Mouse (Mus musculus) midbrain, embryonic 16.5 days (tissue): ENCODE measurements at regions not wholly inside any gene's neighbourhood (a gene's known extent, or its start where the extent isn't known, plus 50 kb on each side); places are given as distances from the start of the nearest gene placed in this dataset.
A peak's percentile ranks its signal among the peaks of the same experiment; 100 is the strongest.

ENCODE experiments used
- ATAC-seq: fragments of 200-750 bp; cut with Nextera tagmentation; 2 replicates; pipeline ENCODE4 v1.8.0; 2017; ENCODE audit warnings: moderate TSS enrichment
- H3K27ac ChIP-seq: fragments of 300-500 bp; sonication (generic); 2 replicates; pipeline ENCODE4 v1.5.1; 2014; ENCODE audit warnings: mild to moderate bottlenecking, low read length, mixed read lengths
- H3K27me3 ChIP-seq: fragments of 300-500 bp; sonication (generic); 2 replicates; pipeline ENCODE4 v1.6.1; 2014; ENCODE audit warnings: low read depth, low read length, mixed read lengths; ENCODE audit not compliant: control insufficient read depth, insufficient read depth
- H3K36me3 ChIP-seq: fragments of 300-500 bp; sonication (generic); 2 replicates; pipeline ENCODE4 v1.6.1; 2014; ENCODE audit warnings: mild to moderate bottlenecking, low read length, moderate library complexity, mixed read lengths; ENCODE audit not compliant: control insufficient read depth, insufficient read depth
- H3K4me1 ChIP-seq: fragments of 300-500 bp; sonication (generic); 2 replicates; pipeline ENCODE4 v1.6.1; 2014; ENCODE audit warnings: mild to moderate bottlenecking, low read length, mixed read lengths; ENCODE audit not compliant: control insufficient read depth, insufficient read depth
- H3K4me2 ChIP-seq: fragments of 300-500 bp; sonication (generic); 2 replicates; pipeline ENCODE4 v1.6.1; 2014; ENCODE audit warnings: mild to moderate bottlenecking, low read length, mixed read lengths
- H3K4me3 ChIP-seq: fragments of 300-500 bp; sonication (generic); 2 replicates; pipeline ENCODE4 v1.5.1; 2014; ENCODE audit warnings: low read depth, mild to moderate bottlenecking, low read length, moderate library complexity, mixed read lengths
- H3K9ac ChIP-seq: fragments of 300-500 bp; sonication (generic); 2 replicates; pipeline ENCODE4 v1.6.1; 2014; ENCODE audit warnings: low read depth, low read length, mixed read lengths
- H3K9me3 ChIP-seq: fragments of 300-500 bp; sonication (generic); replicated peaks from 2 replicates; pipeline ENCODE4 v1.6.1; 2014; ENCODE audit warnings: mild to moderate bottlenecking, low read length, mixed read lengths; ENCODE audit not compliant: control insufficient read depth, poor library complexity, severe bottlenecking
- WGBS: fragments of 180-500 bp; shearing (Covaris S2); extraction: QIAGEN DNeasy Blood & Tissue Kit; methylation state at CpG from one replicate; pipeline ENCODE4 v1.1.7; 2014; 5-methylcytosine and 5-hydroxymethylcytosine counted together

DNA sequence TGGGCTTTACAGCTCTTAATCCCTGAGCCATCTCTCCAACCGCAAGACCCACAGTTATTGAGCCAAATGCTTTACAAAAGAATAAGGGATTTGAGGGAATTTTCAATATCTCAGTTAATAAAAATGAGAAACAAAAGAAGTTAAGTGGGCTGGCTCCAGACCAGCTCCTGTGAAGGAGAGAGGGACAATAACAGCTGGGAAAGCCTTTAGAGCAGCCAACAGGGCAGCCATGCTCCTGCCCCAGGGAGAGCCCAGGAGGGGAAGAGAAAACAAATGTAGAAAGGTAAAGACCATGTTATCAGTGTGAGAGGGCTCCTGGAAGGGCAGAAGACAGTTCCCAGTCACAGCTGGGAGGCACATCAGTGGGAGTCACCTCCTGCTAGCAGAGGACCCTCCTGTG, 257.8 kb downstream of the Insig2 start:
- ATAC-seq: no peak
- 50% methylated on average over 1 of the region's 1 CpGs for WGBS

GRCm38 (mm10) chr1:121082839-121083238, 249.6 kb downstream of the Insig2 start:
- H3K27me3 ChIP-seq: no peaks in the 10 kb centered on the region
- no peaks in the 10 kb centered on the region for H3K36me3 ChIP-seq
- ATAC-seq: peak; percentile 49; the same call in 1 of the 2 replicates
- H3K27ac ChIP-seq: peak overlapping the region; percentile 54
- H3K4me1 ChIP-seq: peaks cover 8% of the 10 kb centered on the region
- H3K9ac ChIP-seq: no peak overlapping the region
- WGBS: 17% methylated on average over 5 of the region's 5 CpGs
- no peaks in the 10 kb centered on the region for H3K9me3 ChIP-seq
- H3K4me2 ChIP-seq: 0 out of 2 replicates have a peak overlapping the region, but pooled peaks have one; percentile 6
- no peak overlapping the region for H3K4me3 ChIP-seq

More for the DNA sequence above, 257.8 kb downstream of the Insig2 start:
- no peaks in the 10 kb centered on the region for H3K4me1 ChIP-seq
- no peaks in the 10 kb centered on the region for H3K36me3 ChIP-seq
- no peak overlapping the region for H3K9ac ChIP-seq
- H3K27ac ChIP-seq: no peak overlapping the region
- H3K4me3 ChIP-seq: no peak overlapping the region
- no peaks in the 10 kb centered on the region for H3K9me3 ChIP-seq
- H3K27me3 ChIP-seq: no peaks in the 10 kb centered on the region
- no peak overlapping the region for H3K4me2 ChIP-seq

- H3K9me3 ChIP-seq: no peaks in the 10 kb centered on the region
- H3K4me3 ChIP-seq: no peak overlapping the region
- H3K36me3 ChIP-seq: no peaks in the 10 kb centered on the region
- H3K27me3 ChIP-seq: no peaks in the 10 kb centered on the region
- H3K4me2 ChIP-seq: no peak overlapping the region
- ATAC-seq: 0 out of 2 replicates have a peak, but pooled peaks have one; percentile 15
- no peak overlapping the region for H3K9ac ChIP-seq
- no peak overlapping the region for H3K27ac ChIP-seq
- peaks cover 8% of the 10 kb centered on the region for H3K4me1 ChIP-seq
- WGBS: 28% methylated on average over 2 of the region's 2 CpGs
These were observed 247.2 kb downstream of the Insig2 start for GRCm38 (mm10) chr1:121085101-121085727.

GRCm38 (mm10) chr1:121087124-121087887, 245.1 kb downstream of the Insig2 start:
- peaks cover 5% of the 10 kb centered on the region for H3K4me1 ChIP-seq
- H3K4me2 ChIP-seq: peak overlapping the region; percentile 8; the same call in 1 of the 2 replicates
- no peaks in the 10 kb centered on the region for H3K27me3 ChIP-seq
- no peaks in the 10 kb centered on the region for H3K36me3 ChIP-seq
- H3K27ac ChIP-seq: peak overlapping the region; percentile 23; the same call in 1 of the 2 replicates
- no peaks in the 10 kb centered on the region for H3K9me3 ChIP-seq
- H3K9ac ChIP-seq: no peak overlapping the region
- peak; percentile 67 for ATAC-seq
- H3K4me3 ChIP-seq: peak overlapping the region; percentile 9; the same call in 1 of the 2 replicates
- 11% methylated on average over 7 of the region's 7 CpGs for WGBS

- Histone ChIP-seq H3K4me2 (no peak overlapping the region), H3K36me3 (no peaks in the 10 kb centered on the region), H3K9me3 (no peaks in the 10 kb centered on the region), H3K4me3 (no peak overlapping the region), H3K9ac (no peak overlapping the region), H3K27ac (no peak overlapping the region), H3K27me3 (no peaks in the 10 kb centered on the region), H3K4me1 (no peaks in the 10 kb centered on the region; the same call in 1 of the 2 replicates)
- ATAC-seq: no peak
- 81% methylated on average over 4 of the region's 4 CpGs for WGBS
These were observed 241.8 kb downstream of the Insig2 start for GRCm38 (mm10) chr1:121090628-121091027.

DNA sequence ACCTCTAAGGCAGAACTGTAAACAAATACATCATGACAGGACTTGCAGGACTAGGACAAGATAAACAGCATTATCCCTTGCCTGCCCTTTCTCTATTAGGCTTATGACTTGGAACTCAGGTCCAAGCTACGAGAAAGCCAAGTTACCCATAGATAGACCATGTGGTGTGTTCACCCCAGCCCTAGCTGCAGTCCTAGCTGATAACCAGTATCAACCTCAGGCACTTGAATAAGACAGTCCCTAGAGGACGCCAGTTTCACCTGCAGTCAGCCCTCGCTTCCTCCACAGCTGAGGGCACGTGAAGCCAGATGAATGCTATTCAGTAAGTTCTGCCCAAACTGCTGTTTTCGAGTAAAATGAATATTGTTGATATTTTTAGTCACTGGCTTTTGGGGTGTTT, 239.5 kb downstream of the Insig2 start:
- no peak overlapping the region for H3K4me2 ChIP-seq
- H3K9me3 ChIP-seq: no peaks in the 10 kb centered on the region
- no peak overlapping the region for H3K9ac ChIP-seq
- H3K27ac ChIP-seq: no peak overlapping the region
- no peaks in the 10 kb centered on the region for H3K27me3 ChIP-seq
- no peak for ATAC-seq
- no peak overlapping the region for H3K4me3 ChIP-seq
- H3K36me3 ChIP-seq: no peaks in the 10 kb centered on the region
- H3K4me1 ChIP-seq: peaks cover 10% of the 10 kb centered on the region
- 76% methylated on average over 5 of the region's 5 CpGs for WGBS

DNA sequence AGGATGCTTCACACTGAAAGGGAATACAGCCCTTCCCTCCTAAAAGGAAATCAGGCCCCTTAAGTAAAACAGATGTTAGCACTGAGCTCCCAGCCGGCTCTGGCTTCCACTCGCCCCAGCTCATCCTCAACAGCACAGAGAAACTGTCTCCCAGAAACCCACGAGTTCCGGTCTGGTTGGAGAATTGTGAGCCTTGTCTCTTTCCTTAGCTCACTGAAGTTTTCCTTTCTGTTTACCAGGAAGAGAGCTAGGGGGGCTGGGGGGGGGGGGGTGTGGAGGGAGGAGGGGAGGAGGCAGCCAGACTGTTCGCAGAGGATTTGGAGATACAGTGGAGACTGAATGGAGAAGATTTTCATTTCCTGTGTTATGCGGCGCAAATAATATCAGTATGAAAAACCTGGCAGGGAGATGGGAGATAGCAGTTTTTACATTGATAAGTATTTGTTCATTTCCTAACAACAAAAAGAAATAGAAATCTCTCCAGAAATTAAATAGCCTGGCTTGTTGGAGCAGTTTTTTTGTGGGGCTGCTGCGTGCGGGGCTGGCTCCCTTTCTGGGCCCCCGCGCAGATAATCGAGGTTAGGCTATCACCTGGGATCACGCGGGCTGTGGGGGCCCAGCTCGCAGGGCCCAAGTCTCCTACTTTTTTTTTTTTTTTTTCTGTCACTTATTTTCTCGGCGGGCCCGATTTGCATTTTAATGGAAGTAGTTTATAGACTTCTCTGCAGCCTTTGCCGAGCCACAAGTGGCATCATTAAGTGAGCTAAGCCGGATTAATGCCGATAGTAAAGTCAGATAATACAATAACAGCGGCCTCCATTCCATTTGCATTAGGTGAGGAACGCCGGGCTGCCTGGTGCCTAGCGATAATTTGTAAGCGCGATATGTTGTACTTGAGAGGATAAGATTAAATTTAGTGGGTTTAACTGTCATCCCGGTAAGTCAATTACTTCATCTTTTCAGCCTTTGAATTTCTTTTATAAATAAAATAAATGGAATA, 235.5 kb downstream of the Insig2 start:
- Histone ChIP-seq H3K27ac (peak overlapping the region; percentile 17; the same call in 1 of the 2 replicates), H3K27me3 (peaks cover 4% of the 10 kb centered on the region; the same call in 1 of the 2 replicates), H3K36me3 (no peaks in the 10 kb centered on the region), H3K4me1 (peaks cover 11% of the 10 kb centered on the region), H3K4me3 (peak overlapping the region; percentile 35), H3K4me2 (peak overlapping the region; percentile 67), H3K9me3 (no peaks in the 10 kb centered on the region), H3K9ac (peak overlapping the region; percentile 45; the same call in 1 of the 2 replicates)
- peak; percentile 71 for ATAC-seq
- WGBS: 2% methylated on average over 28 of the region's 28 CpGs

GRCm38 (mm10) chr1:121111776-121112344, 220.5 kb downstream of the Insig2 start:
- H3K9ac ChIP-seq: no peak overlapping the region
- 35% methylated on average over 4 of the region's 4 CpGs for WGBS
- H3K4me2 ChIP-seq: no peak overlapping the region
- no peak overlapping the region for H3K4me3 ChIP-seq
- H3K9me3 ChIP-seq: no peaks in the 10 kb centered on the region
- no peaks in the 10 kb centered on the region for H3K27me3 ChIP-seq
- H3K27ac ChIP-seq: no peak overlapping the region
- H3K4me1 ChIP-seq: 0 out of 2 replicates have a peak, but pooled peaks cover 3% of the 10 kb centered on the region
- H3K36me3 ChIP-seq: no peaks in the 10 kb centered on the region
- ATAC-seq: no peak
